Mouse (Mus musculus): ENCODE results near the gene Myadml2. TPM values are rescaled to one million over a fixed set of nuclear protein-coding genes. Genes with fewer than 3 reads are reported as not detected.
A peak's percentile ranks its signal among the peaks of the same experiment; 100 is the strongest.

The Myadml2 gene
- polyA plus RNA-seq (2014; fragmentation: Nextera tagmentation; extraction: Ambion mirVana): 0.32 TPM in 1 of 2 replicates, not detected in the other

DNA sequence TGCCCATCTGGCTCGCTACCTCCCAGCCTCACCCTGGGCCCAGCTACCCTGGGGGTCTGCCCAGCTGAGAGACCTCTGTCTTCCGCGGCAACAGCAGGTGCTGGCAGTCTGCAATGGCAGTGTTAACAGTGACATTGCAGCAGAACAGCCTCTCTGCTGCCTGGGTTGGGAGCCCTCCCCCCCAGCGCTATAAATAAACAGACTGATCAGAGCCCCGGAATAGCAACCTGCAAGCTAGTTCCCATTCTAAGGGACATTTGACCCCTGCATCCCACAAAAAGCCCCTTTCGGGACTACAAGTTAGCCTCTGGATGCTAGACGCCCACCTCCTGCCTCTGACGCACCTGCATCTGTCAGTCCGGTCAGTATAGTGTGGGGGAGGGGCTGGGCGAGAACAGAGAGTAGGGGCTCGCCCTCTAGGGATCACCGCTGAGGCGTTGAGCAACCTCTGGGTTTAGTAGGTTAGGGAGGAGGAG is at the start of gene Myadml2:
TSS of gene Myadml2 (minus strand) at position 158 of the 476 bp plus-strand sequence.
- H3K36me3 ChIP-seq (ENCODE audit: control insufficient read depth, insufficient read depth, low read length): no peaks in the 10 kb centered on the region
- no peak within 1 kb of the TSS for H3K4me3 ChIP-seq (ENCODE audit: low read depth, low read length)
- ATAC-seq (replicated peaks; ENCODE audit: low FRiP score, low TSS enrichment, low read depth) (no peak), DNase-seq (ENCODE audit: low spot score) (no peak)
- no peak within 1 kb of the TSS for H3K27ac ChIP-seq (ENCODE audit: low read depth)
- no peaks in the 10 kb centered on the region for H3K27me3 ChIP-seq (replicated peaks; ENCODE audit: control insufficient read depth, insufficient read depth, low read length)
- WGBS: 3% methylated on average over 13 of the region's 13 CpGs
- H3K9me3 ChIP-seq (ENCODE audit: control insufficient read depth, low read length): no peaks in the 10 kb centered on the region
- H3K9ac ChIP-seq (ENCODE audit: low read length): no peak within 1 kb of the TSS
- H3K4me2 ChIP-seq (ENCODE audit: low read length): peak within 1 kb of the TSS; percentile 31
- H3K4me1 ChIP-seq (replicated peaks; ENCODE audit: control insufficient read depth, insufficient read depth, low read length): peaks cover 9% of the 10 kb centered on the region

DNA sequence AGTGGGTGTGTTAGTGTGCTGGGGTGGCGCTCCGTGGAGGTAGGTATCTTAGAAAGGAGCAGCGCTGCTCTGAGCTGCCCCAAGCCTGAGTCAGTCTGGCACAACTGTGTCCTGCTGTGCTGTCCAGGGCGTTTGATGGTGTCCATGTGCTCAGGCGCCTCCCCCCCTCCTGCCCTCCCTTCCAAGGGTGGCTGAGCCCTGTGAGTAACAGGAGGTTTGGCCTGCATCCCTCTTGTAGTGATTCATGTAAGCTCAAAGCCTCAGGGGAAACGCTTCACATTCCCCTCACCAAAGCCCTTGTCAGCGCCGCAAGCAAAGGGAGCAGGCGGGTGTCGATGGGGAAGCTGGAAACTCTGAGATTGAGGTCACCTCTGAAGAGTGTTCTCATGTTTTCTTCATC is 49.8 kb upstream of the Myadml2 start:
- WGBS: 50% methylated on average over 10 of the region's 10 CpGs
- Histone ChIP-seq H3K4me1 (replicated peaks; ENCODE audit: control insufficient read depth, insufficient read depth, low read length) (peaks cover 9% of the 10 kb centered on the region), H3K27ac (ENCODE audit: low read depth) (peak overlapping the region; percentile 47; the same call in 1 of the 2 replicates), H3K4me3 (ENCODE audit: low read depth, low read length) (no peak overlapping the region), H3K9ac (ENCODE audit: low read length) (no peak overlapping the region), H3K36me3 (ENCODE audit: control insufficient read depth, insufficient read depth, low read length) (peaks cover 31% of the 10 kb centered on the region), H3K4me2 (ENCODE audit: low read length) (no peak overlapping the region), H3K9me3 (ENCODE audit: control insufficient read depth, low read length) (no peaks in the 10 kb centered on the region), H3K27me3 (replicated peaks; ENCODE audit: control insufficient read depth, insufficient read depth, low read length) (no peaks in the 10 kb centered on the region)
- DNase-seq (ENCODE audit: low spot score) (no peak), ATAC-seq (replicated peaks; ENCODE audit: low FRiP score, low TSS enrichment, low read depth) (no peak)

DNA sequence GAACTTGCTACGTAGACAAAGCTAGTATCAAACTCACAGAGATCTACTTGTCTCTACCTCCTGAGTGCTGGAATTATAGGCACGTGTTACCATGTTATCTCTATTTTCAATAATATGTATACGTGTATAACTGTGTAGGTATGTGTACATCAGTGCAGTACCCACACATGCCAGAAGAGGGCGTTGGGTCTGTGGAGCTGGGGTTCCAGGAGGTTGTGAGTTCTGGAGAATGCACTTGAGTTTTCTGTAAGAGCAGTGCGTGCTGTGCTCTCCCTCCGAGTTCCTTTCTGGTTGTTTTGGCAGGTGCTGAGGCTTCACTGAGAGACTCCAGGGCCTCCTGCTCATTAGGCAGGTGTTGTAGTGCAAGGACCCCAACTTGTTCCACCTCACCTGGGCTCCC is 48.6 kb upstream of the Myadml2 start:
- no peak for ATAC-seq (replicated peaks; ENCODE audit: low FRiP score, low TSS enrichment, low read depth)
- H3K27ac ChIP-seq (ENCODE audit: low read depth): no peak overlapping the region
- H3K9me3 ChIP-seq (ENCODE audit: control insufficient read depth, low read length): no peaks in the 10 kb centered on the region
- H3K4me2 ChIP-seq (ENCODE audit: low read length): no peak overlapping the region
- peaks cover 9% of the 10 kb centered on the region for H3K4me1 ChIP-seq (replicated peaks; ENCODE audit: control insufficient read depth, insufficient read depth, low read length)
- no peak overlapping the region for H3K9ac ChIP-seq (ENCODE audit: low read length)
- H3K27me3 ChIP-seq (replicated peaks; ENCODE audit: control insufficient read depth, insufficient read depth, low read length): no peaks in the 10 kb centered on the region
- DNase-seq (ENCODE audit: low spot score): no peak
- H3K4me3 ChIP-seq (ENCODE audit: low read depth, low read length): no peak overlapping the region
- peaks cover 24% of the 10 kb centered on the region for H3K36me3 ChIP-seq (ENCODE audit: control insufficient read depth, insufficient read depth, low read length)
- 89% methylated on average over 6 of the region's 6 CpGs for WGBS

DNA sequence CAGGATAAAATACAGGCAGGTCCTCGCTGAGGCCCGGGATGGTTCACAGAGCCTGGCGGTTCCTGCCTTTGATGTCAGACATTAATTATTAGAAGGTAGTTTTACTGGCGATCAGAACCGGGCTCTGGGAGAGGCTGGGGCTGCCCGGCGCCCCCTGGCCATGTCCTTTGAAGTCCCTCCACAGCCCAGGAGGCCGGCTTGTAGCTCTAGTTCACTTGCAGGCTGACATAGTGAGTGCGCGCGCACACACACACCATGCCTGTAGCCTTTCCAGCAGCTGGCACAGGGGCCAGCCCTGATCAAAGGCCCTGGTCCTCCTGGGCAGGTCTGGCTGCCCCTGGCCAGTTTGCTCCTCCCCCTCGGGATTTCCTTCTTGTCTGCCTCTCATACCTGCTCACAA is 47.7 kb upstream of the Myadml2 start:
- no peak for DNase-seq (ENCODE audit: low spot score)
- no peak overlapping the region for H3K4me3 ChIP-seq (ENCODE audit: low read depth, low read length)
- peaks cover 26% of the 10 kb centered on the region for H3K36me3 ChIP-seq (ENCODE audit: control insufficient read depth, insufficient read depth, low read length)
- H3K4me1 ChIP-seq (replicated peaks; ENCODE audit: control insufficient read depth, insufficient read depth, low read length): peaks cover 9% of the 10 kb centered on the region
- 0 out of 2 replicates have a peak, but pooled peaks have one; percentile 18 for ATAC-seq (replicated peaks; ENCODE audit: low FRiP score, low TSS enrichment, low read depth)
- 34% methylated on average over 12 of the region's 12 CpGs for WGBS
- H3K9me3 ChIP-seq (ENCODE audit: control insufficient read depth, low read length): no peaks in the 10 kb centered on the region
- H3K4me2 ChIP-seq (ENCODE audit: low read length): no peak overlapping the region
- no peaks in the 10 kb centered on the region for H3K27me3 ChIP-seq (replicated peaks; ENCODE audit: control insufficient read depth, insufficient read depth, low read length)
- no peak overlapping the region for H3K9ac ChIP-seq (ENCODE audit: low read length)
- no peak overlapping the region for H3K27ac ChIP-seq (ENCODE audit: low read depth)

DNA sequence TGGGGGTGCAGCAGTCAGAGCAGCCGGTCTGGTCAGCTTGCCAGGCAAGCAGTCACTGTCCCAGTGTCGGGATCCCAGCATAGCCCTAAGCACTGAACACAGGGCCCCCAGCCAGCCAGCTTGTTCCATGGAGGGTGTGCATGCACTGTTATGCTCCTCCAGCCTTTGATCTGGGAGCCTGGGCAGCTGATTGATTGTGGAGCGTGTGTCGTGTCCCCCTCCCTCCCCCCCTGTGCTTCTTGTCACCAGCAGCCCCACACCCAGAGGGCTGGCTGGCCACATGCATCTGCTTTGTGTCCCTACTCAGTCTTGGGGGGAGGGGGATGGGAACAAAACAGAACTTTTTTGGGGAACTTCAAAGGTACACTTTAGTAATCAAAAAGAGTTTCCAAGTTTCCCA is 47.2 kb upstream of the Myadml2 start:
- peaks cover 9% of the 10 kb centered on the region for H3K4me1 ChIP-seq (replicated peaks; ENCODE audit: control insufficient read depth, insufficient read depth, low read length)
- no peak overlapping the region for H3K9ac ChIP-seq (ENCODE audit: low read length)
- no peak overlapping the region for H3K4me2 ChIP-seq (ENCODE audit: low read length)
- peaks cover 30% of the 10 kb centered on the region for H3K36me3 ChIP-seq (ENCODE audit: control insufficient read depth, insufficient read depth, low read length)
- H3K27ac ChIP-seq (ENCODE audit: low read depth): peak overlapping the region; percentile 14; the same call in 1 of the 2 replicates
- ATAC-seq (replicated peaks; ENCODE audit: low FRiP score, low TSS enrichment, low read depth) (no peak), DNase-seq (ENCODE audit: low spot score) (no peak)
- no peaks in the 10 kb centered on the region for H3K9me3 ChIP-seq (ENCODE audit: control insufficient read depth, low read length)
- WGBS: 17% methylated on average over 3 of the region's 4 CpGs
- no peak overlapping the region for H3K4me3 ChIP-seq (ENCODE audit: low read depth, low read length)
- no peaks in the 10 kb centered on the region for H3K27me3 ChIP-seq (replicated peaks; ENCODE audit: control insufficient read depth, insufficient read depth, low read length)

DNA sequence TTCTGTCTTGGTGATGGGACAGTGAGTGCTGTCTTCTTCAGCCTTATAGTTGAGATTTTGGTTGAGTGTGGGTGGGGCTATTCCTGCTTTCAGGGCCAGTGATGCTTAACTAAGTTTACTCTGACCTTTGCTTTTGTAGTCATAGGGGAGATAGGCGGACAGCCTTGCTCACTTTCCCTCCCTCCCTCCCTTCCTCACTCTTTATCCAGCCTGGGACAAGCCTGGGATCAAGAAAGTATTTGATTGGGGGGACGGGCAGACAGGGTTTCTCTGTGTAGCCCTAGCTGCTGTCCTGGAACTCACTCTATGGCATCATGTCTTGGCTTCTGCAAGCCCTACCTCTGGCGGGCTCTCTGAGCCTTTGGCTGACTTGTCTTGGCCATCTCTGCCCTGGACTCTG is 45.5 kb upstream of the Myadml2 start:
- Histone ChIP-seq H3K4me1 (replicated peaks; ENCODE audit: control insufficient read depth, insufficient read depth, low read length) (peaks cover 9% of the 10 kb centered on the region), H3K9ac (ENCODE audit: low read length) (no peak overlapping the region), H3K4me3 (ENCODE audit: low read depth, low read length) (no peak overlapping the region), H3K4me2 (ENCODE audit: low read length) (no peak overlapping the region), H3K27me3 (replicated peaks; ENCODE audit: control insufficient read depth, insufficient read depth, low read length) (no peaks in the 10 kb centered on the region), H3K9me3 (ENCODE audit: control insufficient read depth, low read length) (no peaks in the 10 kb centered on the region), H3K27ac (ENCODE audit: low read depth) (no peak overlapping the region), H3K36me3 (ENCODE audit: control insufficient read depth, insufficient read depth, low read length) (peaks cover 42% of the 10 kb centered on the region)
- no peak for DNase-seq (ENCODE audit: low spot score)
- no peak for ATAC-seq (replicated peaks; ENCODE audit: low FRiP score, low TSS enrichment, low read depth)
- 78% methylated on average over 3 of the region's 3 CpGs for WGBS

DNA sequence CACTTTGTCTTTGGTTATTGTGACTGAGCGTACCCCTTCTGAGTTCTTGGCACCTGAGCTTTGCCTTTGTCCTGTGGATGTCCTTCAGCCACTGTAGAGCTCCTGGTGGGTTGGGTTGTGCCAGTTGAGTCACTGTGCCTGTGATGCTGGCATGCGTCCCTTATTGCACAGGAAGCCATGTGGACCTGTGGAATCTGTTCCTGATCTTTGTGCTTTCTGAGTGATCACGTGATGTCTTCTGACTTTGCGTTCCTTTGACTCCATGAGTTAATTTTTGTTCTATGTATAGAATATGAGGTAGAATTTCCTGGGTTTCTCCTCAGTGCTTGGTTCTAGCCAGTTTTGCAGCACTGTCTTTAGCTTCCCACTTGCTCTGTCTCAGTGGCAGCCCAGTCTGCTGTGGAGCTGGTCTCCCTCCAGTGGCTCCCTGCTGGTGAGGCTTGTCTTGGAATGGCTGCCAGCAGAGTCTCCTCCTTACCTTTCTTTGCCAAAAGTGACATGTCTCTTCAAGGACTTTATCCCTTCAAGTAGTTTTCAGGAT is 44.6 kb upstream of the Myadml2 start:
- ATAC-seq (replicated peaks; ENCODE audit: low FRiP score, low TSS enrichment, low read depth) (no peak), DNase-seq (ENCODE audit: low spot score) (no peak)
- no peaks in the 10 kb centered on the region for H3K9me3 ChIP-seq (ENCODE audit: control insufficient read depth, low read length)
- no peak overlapping the region for H3K4me2 ChIP-seq (ENCODE audit: low read length)
- peaks cover 45% of the 10 kb centered on the region for H3K36me3 ChIP-seq (ENCODE audit: control insufficient read depth, insufficient read depth, low read length)
- H3K4me3 ChIP-seq (ENCODE audit: low read depth, low read length): no peak overlapping the region
- no peak overlapping the region for H3K9ac ChIP-seq (ENCODE audit: low read length)
- 94% methylated on average over 4 of the region's 4 CpGs for WGBS
- H3K27ac ChIP-seq (ENCODE audit: low read depth): no peak overlapping the region
- peaks cover 9% of the 10 kb centered on the region for H3K4me1 ChIP-seq (replicated peaks; ENCODE audit: control insufficient read depth, insufficient read depth, low read length)
- H3K27me3 ChIP-seq (replicated peaks; ENCODE audit: control insufficient read depth, insufficient read depth, low read length): no peaks in the 10 kb centered on the region

DNA sequence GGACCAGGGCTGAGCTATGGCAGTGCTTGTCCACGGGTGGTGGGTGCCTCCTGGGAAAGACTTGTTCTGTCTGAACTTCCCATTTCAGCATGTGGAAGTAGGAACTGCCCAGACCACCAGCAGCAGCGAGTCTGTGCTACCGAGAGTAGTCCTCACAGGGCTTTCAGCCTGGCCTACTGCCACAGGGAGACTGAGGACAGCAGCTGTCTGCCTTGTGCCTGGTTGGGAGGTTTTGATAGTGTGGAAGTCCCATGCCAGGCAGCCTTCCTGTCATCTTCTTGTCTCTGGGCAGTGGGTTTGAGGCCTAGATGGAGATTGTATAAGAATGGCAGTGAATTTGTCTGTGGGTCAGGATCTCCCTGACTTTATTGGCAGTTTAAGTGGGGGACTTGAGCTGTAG is 41.4 kb upstream of the Myadml2 start:
- DNase-seq (ENCODE audit: low spot score) (no peak), ATAC-seq (replicated peaks; ENCODE audit: low FRiP score, low TSS enrichment, low read depth) (no peak)
- no peak overlapping the region for H3K4me2 ChIP-seq (ENCODE audit: low read length)
- H3K27me3 ChIP-seq (replicated peaks; ENCODE audit: control insufficient read depth, insufficient read depth, low read length): no peaks in the 10 kb centered on the region
- WGBS: 84% methylated on average over 3 of the region's 3 CpGs
- H3K9me3 ChIP-seq (ENCODE audit: control insufficient read depth, low read length): no peaks in the 10 kb centered on the region
- no peaks in the 10 kb centered on the region for H3K4me1 ChIP-seq (replicated peaks; ENCODE audit: control insufficient read depth, insufficient read depth, low read length)
- H3K27ac ChIP-seq (ENCODE audit: low read depth): no peak overlapping the region
- peaks cover 53% of the 10 kb centered on the region for H3K36me3 ChIP-seq (ENCODE audit: control insufficient read depth, insufficient read depth, low read length)
- H3K9ac ChIP-seq (ENCODE audit: low read length): no peak overlapping the region
- H3K4me3 ChIP-seq (ENCODE audit: low read depth, low read length): no peak overlapping the region

DNA sequence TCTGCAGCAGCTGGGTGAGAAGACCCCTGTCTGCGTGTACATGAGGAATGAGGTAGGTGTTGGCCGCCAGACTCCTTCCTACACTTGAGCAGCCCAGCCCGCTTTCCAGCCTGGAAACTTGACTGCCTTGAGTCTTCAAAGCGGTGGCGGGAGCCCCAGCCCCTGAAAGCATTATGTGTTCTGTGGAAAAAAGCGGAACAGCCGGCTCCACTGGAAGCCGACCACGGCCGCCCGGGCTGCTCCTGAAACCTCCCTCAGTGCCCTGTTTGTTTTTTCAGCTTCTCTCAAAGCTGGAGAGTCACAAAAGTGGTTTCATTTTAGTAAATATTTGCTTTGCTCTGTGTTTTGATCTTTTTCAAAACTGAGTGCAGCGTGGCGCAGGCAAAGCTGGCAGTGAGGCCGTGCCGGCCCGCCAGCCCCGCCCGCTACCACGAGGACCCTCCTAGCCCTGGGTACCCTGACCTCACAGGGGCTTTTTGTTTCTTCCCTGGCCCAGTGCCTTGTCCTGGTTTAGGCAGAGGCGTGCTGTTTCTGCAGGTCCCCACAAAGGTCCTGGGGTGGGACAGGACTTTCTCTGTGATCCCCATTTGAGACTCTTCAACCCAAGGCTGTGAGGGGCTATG is 38.8 kb upstream of the Myadml2 start:
- H3K4me1 ChIP-seq (replicated peaks; ENCODE audit: control insufficient read depth, insufficient read depth, low read length): no peaks in the 10 kb centered on the region
- no peak overlapping the region for H3K4me2 ChIP-seq (ENCODE audit: low read length)
- ATAC-seq (replicated peaks; ENCODE audit: low FRiP score, low TSS enrichment, low read depth) (no peak), DNase-seq (ENCODE audit: low spot score) (no peak)
- H3K27me3 ChIP-seq (replicated peaks; ENCODE audit: control insufficient read depth, insufficient read depth, low read length): no peaks in the 10 kb centered on the region
- 79% methylated on average over 20 of the region's 20 CpGs for WGBS
- H3K27ac ChIP-seq (ENCODE audit: low read depth): no peak overlapping the region
- no peak overlapping the region for H3K9ac ChIP-seq (ENCODE audit: low read length)
- no peak overlapping the region for H3K4me3 ChIP-seq (ENCODE audit: low read depth, low read length)
- H3K36me3 ChIP-seq (ENCODE audit: control insufficient read depth, insufficient read depth, low read length): peaks cover 57% of the 10 kb centered on the region
- H3K9me3 ChIP-seq (ENCODE audit: control insufficient read depth, low read length): no peaks in the 10 kb centered on the region
